Mouse (Mus musculus): ENCODE data around the gene Ubtf.

Ubtf gene

DNA sequence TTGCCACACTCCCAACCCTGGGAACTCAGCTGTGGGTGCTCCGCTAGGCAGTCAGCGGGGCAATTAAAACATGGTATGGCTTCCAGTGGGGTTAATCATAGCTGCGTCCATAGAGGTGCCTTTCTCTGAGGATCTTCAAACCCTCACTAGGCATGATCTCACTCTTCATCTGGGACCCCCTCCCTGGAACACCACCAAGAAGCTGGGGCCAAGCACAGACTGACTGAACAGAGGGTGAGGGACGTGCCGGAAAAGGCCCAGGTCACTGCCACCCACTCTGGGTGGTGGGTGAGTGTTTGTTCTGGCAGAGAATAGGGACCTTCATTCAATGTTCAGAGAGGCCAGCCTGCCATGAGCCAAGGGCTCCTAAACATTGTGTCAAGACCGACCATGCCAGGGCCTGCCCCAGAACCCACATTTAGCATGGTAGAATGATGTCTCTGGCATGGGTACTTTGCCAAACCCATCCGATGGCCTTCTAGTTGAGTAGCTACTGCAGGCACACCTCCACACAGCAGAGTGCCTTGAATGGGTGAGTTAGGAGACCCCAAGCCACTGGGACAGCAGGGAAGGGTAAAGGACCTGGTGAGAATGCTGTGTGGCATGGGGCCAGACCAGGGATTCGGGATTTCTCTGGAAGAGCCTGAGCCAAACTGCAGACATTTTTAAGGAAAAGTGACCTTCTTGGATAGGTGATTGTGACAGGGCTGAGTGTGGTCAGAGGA is 52.7 kb downstream of the Ubtf start:
- no peak for ATAC-seq (ENCODE audit: low TSS enrichment)

GRCm38 (mm10) chr11:102265816-102266215 is 53.7 kb downstream of the Ubtf start:
- ATAC-seq (ENCODE audit: low TSS enrichment), result no peak

DNA sequence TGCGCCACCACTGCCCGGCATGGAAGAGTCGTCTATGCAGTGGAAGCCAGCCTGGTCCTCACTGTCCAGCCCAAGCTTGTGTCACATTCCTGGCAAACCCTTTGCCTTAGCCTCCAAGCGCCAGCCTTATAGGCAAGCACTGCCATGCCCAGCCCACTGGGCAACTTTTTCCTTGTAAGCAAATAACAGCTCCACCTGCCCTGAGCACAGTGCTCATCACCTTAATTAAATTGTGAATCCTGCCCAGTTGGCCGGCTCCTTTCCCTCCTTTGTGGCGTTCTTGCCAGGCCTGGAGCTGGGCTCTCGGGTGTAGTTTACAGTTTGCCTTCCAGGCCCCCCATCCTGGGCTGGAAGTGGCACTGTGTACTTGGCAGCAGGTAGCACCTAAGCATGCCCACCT is 56.3 kb downstream of the Ubtf start:
- ATAC-seq (ENCODE audit: low TSS enrichment), result no peak

GRCm38 (mm10) chr11:102258521-102258920 is 61.0 kb downstream of the Ubtf start:
- no peak for ATAC-seq (ENCODE audit: low TSS enrichment)

DNA sequence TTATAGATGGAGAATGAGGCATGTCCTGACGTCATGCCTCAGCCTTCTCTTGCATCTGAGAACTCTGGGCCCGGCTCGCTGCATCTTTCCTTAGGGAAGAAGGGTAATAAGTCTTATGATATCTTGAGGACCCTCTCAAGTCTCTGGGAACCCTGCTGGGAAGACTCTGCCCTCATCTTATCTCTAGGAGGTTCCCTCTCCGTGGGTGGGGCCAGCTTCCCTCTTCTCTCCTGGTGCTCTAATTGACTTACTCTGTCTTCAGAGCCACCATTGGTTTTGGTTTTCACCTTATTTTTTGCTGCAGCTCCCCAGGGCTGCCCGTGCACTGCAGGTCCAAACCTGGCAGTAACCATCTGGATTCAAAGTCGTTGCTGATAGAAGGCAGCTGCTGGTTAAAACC is 61.4 kb downstream of the Ubtf start:
- ATAC-seq (ENCODE audit: low TSS enrichment), result no peak

- ATAC-seq (ENCODE audit: low TSS enrichment), result peak; percentile 23; the same call in 1 of the 2 replicates
These were observed 62.0 kb downstream of the Ubtf start for GRCm38 (mm10) chr11:102257514-102257913.
